Mouse (Mus musculus) testis, postnatal 14 days (tissue): ENCODE measurements at regions not wholly inside any gene's neighbourhood (a gene's known extent, or its start where the extent isn't known, plus 50 kb on each side); places are given as distances from the start of the nearest gene placed in this dataset.
"Not testable (repeated sequence)": the region's sequence is repeated elsewhere in the genome, so short reads cannot be mapped to it uniquely, and the experiment has no call there.

Experiments
- DNase-seq: peaks from one replicate; pipeline ENCODE4 v3.0.0; 2021; ENCODE audit warnings: low spot score

DNA sequence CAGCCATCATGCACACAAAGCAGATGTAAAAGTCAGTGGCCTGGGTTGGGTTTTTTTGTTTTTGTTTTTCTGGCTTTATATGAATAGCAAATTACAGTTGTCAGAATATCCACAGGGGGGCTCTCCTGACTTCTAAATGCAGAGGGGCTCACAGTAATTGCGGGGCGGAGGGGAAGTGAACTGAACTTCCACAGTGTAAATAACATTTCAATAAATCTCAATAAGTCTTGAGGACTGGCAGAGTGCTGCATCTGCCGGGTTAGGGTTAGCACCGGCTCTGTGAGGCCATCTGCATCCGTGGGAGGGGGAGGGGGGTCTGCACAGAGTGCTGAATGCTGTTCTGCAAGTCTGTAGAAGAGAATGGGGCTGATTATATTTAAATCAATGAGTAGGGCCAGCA, 50.3 kb upstream of the Arl4c start:
- DNase-seq: no peak

DNA sequence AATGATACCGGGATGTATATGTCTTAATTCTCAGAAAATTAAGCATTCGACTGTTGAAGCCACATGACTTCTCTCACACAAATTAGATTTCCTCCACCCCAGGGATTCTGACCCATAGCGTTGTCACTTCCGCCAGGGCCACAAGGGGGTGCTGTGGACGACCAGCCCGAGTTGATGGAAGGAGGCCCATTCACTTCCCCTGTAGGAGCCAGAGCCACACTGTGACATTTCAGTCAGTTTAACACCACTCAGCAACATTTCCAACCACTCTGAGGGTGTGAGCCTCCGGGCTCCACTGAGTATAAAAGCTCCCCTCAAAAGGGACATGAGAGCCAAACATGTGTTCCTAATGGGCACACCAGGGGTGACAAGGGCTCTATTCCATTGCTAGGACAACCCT, 54.6 kb upstream of the Arl4c start:
- DNase-seq: no peak

DNA sequence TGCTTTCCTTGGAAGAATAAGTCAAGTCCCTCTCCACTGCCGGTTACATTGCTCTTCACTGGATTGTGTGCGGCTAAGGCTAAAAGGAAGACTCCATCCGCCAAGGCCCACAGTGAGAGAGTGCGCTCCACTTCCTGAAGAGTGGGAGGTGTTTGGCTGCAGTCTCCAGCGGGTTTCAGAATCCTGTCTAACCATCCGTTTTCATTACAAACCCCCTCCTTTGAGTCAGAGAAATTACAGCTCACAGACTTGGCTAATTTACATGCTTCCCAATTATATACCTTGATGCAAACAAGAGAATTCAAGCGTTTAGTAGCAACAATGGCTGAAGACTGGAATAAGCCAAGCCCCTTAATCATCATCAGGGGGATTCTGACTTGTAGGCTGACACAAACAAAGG, 55.1 kb upstream of the Arl4c start:
- no peak for DNase-seq

GRCm38 (mm10) chr1:88757746-88758145, 55.7 kb upstream of the Arl4c start:
- DNase-seq: no peak

GRCm38 (mm10) chr1:88760643-88761042, 58.6 kb upstream of the Arl4c start:
- DNase-seq: no peak

GRCm38 (mm10) chr1:88761121-88761520, 59.1 kb upstream of the Arl4c start:
- no peak for DNase-seq

GRCm38 (mm10) chr1:88763725-88764364, 61.8 kb upstream of the Arl4c start:
- no peak for DNase-seq

GRCm38 (mm10) chr1:88764478-88764877, 62.5 kb upstream of the Arl4c start:
- DNase-seq: no peak

GRCm38 (mm10) chr1:88777009-88777408, 75.0 kb upstream of the Arl4c start:
- peak; percentile 18 for DNase-seq

DNA sequence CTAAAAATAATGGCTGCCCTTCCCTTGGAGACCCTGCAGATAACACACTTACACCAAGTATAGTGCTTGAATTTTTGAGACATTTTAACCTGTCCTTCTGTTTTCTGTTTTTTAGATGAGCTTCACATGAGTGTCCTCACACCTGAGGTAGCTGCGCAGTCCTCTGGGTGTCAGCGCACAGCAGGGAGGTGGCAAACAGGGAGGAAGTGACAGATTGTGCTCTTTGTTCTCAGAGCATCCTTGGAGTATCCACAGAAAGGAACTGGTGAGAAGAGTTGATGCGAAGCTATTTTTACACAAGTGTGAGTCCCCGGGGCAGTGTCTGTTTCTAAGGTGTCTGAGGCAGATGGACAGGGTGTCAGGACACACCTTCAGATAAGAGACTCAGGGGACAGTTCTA, 78.2 kb upstream of the Arl4c start:
- DNase-seq: no peak

- no peak for DNase-seq
These were observed 81.1 kb upstream of the Arl4c start for GRCm38 (mm10) chr1:88783083-88783482.

- no peak for DNase-seq
These were observed 83.0 kb upstream of the Arl4c start for GRCm38 (mm10) chr1:88784866-88785620.

DNA sequence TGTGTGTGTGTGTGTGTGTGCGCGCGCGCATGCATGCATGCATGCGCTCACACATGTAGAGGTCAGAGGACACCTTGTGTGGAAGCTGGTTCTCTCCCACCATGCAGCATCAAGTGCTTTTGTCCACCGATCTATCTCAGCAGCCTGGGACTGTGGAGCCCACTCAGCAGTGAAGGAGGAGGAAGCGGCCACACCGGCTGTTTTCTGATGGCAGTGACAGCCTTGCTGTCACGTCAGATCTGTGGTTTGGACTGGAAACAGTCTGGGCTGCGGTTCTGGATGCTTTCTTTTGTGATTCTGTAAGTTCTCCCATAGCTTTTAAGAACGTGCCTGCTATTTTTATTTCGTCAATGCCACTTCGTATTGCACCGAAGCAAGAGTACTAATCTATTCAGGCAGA, 84.0 kb upstream of the Arl4c start:
- DNase-seq: no peak

- DNase-seq: no peak
These were observed 88.7 kb upstream of the Arl4c start for GRCm38 (mm10) chr1:88790674-88791073.

- DNase-seq: no peak
These were observed 92.9 kb upstream of the Arl4c start for GRCm38 (mm10) chr1:88794926-88795325.

DNA sequence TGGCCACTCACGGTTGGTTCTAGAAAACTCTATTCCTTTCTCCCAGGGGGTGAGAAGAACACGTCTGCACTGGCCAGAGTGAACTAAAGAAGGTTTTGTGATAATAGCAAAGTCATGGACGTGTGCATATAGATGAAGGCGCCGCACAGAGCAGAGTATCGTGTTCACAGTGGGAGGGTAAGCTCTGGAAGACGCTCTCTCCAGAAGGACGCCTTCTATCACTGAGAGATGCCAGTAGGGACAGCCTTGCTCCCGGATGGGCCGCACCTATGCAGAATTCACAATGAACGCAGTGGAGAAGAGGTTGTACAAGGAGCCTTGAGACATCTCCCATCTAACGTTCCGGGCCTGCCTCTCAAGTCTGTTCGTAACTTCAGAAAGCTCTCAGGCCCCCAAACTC, 96.5 kb upstream of the Arl4c start:
- no peak for DNase-seq

GRCm38 (mm10) chr1:88798874-88799273, 96.9 kb upstream of the Arl4c start:
- DNase-seq: no peak

DNA sequence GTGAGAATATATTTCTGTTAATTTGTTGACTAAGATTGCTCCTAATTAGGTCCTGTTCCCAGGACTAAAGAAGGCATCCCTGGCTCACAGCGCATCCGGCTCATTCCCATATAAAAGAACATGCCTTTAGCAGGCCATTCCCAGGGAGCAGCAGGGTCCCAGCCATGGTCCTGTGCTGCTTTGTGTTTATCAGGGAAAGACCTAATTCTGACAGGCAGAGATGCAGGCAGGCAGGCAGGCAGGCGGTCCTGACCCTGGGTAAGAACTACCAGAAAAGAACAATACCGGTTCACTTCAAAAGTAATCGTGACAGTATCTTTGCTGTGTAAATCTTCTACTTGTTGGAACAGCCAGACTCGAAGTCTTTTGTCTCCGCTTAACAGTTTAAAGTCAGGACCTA, 97.3 kb upstream of the Arl4c start:
- no peak for DNase-seq

- DNase-seq: peak; percentile 31
These were observed 97.8 kb upstream of the Arl4c start for GRCm38 (mm10) chr1:88799789-88800188.

GRCm38 (mm10) chr1:88800411-88800810, 98.4 kb upstream of the Arl4c start:
- DNase-seq: peak; percentile 47

DNA sequence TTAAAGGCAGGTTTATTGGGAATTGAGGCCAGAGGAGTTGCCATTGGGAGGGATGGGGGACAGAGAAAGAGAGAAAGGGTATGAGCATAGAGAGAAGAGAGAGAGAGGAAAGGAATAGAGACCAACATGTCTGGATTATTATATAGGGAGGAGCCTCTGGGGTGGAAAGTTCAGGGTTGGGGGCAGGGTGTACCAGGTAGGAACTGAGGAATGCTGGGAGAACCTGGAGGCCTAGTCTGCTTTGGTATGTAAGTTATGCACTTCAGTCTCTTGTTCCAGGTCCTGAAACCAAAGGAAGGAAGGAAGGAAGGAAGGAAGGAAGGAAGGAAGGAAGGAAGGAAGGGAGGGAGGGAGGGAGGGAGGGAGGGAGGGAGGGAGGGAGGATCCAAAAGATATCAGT, 99.1 kb upstream of the Arl4c start:
- not testable (repeated sequence) for DNase-seq

DNA sequence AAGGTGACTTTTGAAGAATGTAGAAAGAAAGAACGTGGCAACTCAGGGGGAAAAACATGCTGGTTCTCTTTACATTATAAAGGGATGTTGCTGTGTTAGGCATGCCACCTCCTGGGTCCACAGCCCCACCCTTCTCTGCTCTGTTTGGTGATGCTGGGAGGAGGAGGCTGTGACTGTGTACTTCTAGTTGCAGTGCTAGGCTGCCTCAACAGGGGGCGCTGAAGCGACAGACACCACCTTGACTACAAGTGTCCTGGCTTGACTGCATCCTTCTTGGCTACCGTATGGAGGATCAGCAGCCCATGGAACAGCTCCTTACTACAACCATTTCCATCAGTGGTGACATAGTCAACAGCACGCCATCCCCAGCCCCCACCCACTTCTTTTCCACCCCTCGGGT, 104.9 kb upstream of the Arl4c start:
- no peak for DNase-seq

- no peak for DNase-seq
These were observed 105.9 kb upstream of the Arl4c start for GRCm38 (mm10) chr1:88807901-88808300.

DNA sequence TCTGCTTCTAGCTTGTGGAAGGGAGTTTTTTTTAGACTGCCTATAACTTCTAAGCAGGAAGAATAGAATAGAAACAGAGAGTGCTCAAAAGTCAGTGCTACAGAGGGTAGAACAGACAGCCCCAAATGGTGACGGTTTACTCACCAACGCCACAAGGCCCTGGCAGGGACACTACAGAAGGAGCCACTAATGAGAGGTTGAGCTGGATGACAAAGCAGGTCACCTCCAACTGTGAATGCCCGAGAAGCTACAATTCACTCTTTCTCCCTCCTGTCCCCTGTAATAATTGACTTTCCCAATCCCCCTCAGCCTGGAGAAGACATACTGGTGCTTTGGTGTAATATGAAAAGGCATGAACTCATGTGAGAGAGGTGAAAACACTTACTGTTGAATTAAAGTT, 106.5 kb upstream of the Arl4c start:
- no peak for DNase-seq
